Mouse (Mus musculus) embryonic facial prominence, embryonic 15.5 days (tissue): ENCODE results near the gene Stim2. TPM values are rescaled to one million over a fixed set of nuclear protein-coding genes. Genes with fewer than 3 reads are reported as not detected.

Experiments used
- ATAC-seq: fragments of 200-750 bp; cut with Nextera tagmentation; 2 replicates; pipeline ENCODE4 v1.8.0; 2017; ENCODE audit warnings: low read depth, moderate TSS enrichment; ENCODE audit not compliant: insufficient number of reproducible peaks, low FRiP score, low TSS enrichment
- H3K27ac ChIP-seq: fragments of 300-500 bp; sonication (generic); replicated peaks from 2 replicates; pipeline ENCODE4 v1.5.1; 2015; ENCODE audit warnings: mild to moderate bottlenecking, inconsistent platforms
- H3K27me3 ChIP-seq: fragments of 300-500 bp; sonication (generic); 2 replicates; pipeline ENCODE4 v1.6.1; 2015; ENCODE audit warnings: inconsistent platforms
- H3K36me3 ChIP-seq: fragments of 300-500 bp; sonication (generic); 2 replicates; pipeline ENCODE4 v1.6.1; 2015; ENCODE audit warnings: mild to moderate bottlenecking, inconsistent platforms
- H3K4me1 ChIP-seq: fragments of 300-500 bp; sonication (generic); 2 replicates; pipeline ENCODE4 v1.6.1; 2015; ENCODE audit warnings: inconsistent platforms
- H3K4me2 ChIP-seq: fragments of 300-500 bp; sonication (generic); replicated peaks from 2 replicates; pipeline ENCODE4 v1.6.1; 2015; ENCODE audit warnings: mild to moderate bottlenecking, inconsistent platforms
- H3K4me3 ChIP-seq: fragments of 300-500 bp; sonication (generic); replicated peaks from 2 replicates; pipeline ENCODE4 v1.5.1; 2015; ENCODE audit warnings: mild to moderate bottlenecking, inconsistent platforms
- H3K9ac ChIP-seq: fragments of 300-500 bp; sonication (generic); 2 replicates; pipeline ENCODE4 v1.6.1; 2015; ENCODE audit warnings: inconsistent platforms
- H3K9me3 ChIP-seq: fragments of 300-500 bp; sonication (generic); replicated peaks from 2 replicates; pipeline ENCODE4 v1.6.1; 2016; ENCODE audit warnings: inconsistent platforms
- WGBS: fragments of 180-500 bp; shearing (Covaris S2); methylation state at CpG from one replicate; pipeline ENCODE4 v1.1.7; 2015; 5-methylcytosine and 5-hydroxymethylcytosine counted together
- polyA plus RNA-seq: library from polyadenylated mRNA; unstranded; fragments of >200 nt; fragmentation: Nextera tagmentation; extraction: Ambion mirVana; gene quantifications from 2 replicates; pipeline ENCODE4 v1.2.1, GENCODE M21; 2015

The Stim2 gene
- polyA plus RNA-seq, 1 experiment from 2014 or later, result 23.5 TPM

- ATAC-seq, result no peak
- Histone ChIP-seq H3K27me3 (no peaks in the 10 kb centered on the region), H3K36me3 (no peaks in the 10 kb centered on the region), H3K4me1 (0 out of 2 replicates have a peak, but pooled peaks cover 2% of the 10 kb centered on the region), H3K27ac (no peak overlapping the region), H3K9me3 (no peaks in the 10 kb centered on the region), H3K9ac (no peak overlapping the region), H3K4me2 (no peak overlapping the region), H3K4me3 (no peak overlapping the region)
- 52% methylated on average over 1 of the region's 1 CpGs for WGBS
Observed at GRCm38 (mm10) chr5:54013271-54013670, 15.0 kb downstream of the Stim2 start.

GRCm38 (mm10) chr5:54017143-54017542, 18.8 kb downstream of the Stim2 start:
- no peak for ATAC-seq
- H3K9ac ChIP-seq, result no peak overlapping the region
- no peaks in the 10 kb centered on the region for H3K9me3 ChIP-seq
- no peaks in the 10 kb centered on the region for H3K27me3 ChIP-seq
- no peaks in the 10 kb centered on the region for H3K36me3 ChIP-seq
- H3K4me3 ChIP-seq, result no peak overlapping the region
- H3K4me1 ChIP-seq, result peaks cover 12% of the 10 kb centered on the region
- WGBS, result 47% methylated on average over 7 of the region's 7 CpGs
- H3K27ac ChIP-seq, result no peak overlapping the region
- no peak overlapping the region for H3K4me2 ChIP-seq

GRCm38 (mm10) chr5:54018856-54019255, 20.6 kb downstream of the Stim2 start:
- no peak for ATAC-seq

GRCm38 (mm10) chr5:54019546-54019945, 21.2 kb downstream of the Stim2 start:
- no peak for ATAC-seq
- WGBS, result 18% methylated on average over 4 of the region's 4 CpGs
- Histone ChIP-seq H3K4me1 (peaks cover 12% of the 10 kb centered on the region), H3K4me3 (no peak overlapping the region), H3K27ac (peak overlapping the region; percentile 35), H3K9me3 (no peaks in the 10 kb centered on the region), H3K27me3 (no peaks in the 10 kb centered on the region), H3K4me2 (no peak overlapping the region), H3K36me3 (no peaks in the 10 kb centered on the region), H3K9ac (no peak overlapping the region)

More at GRCm38 (mm10) chr5:54018856-54019255, 20.6 kb downstream of the Stim2 start:
- 88% methylated on average over 2 of the region's 2 CpGs for WGBS
- no peaks in the 10 kb centered on the region for H3K36me3 ChIP-seq
- H3K27ac ChIP-seq, result no peak overlapping the region
- H3K4me2 ChIP-seq, result no peak overlapping the region
- H3K4me3 ChIP-seq, result no peak overlapping the region
- no peaks in the 10 kb centered on the region for H3K27me3 ChIP-seq
- no peak overlapping the region for H3K9ac ChIP-seq
- peaks cover 12% of the 10 kb centered on the region for H3K4me1 ChIP-seq
- H3K9me3 ChIP-seq, result no peaks in the 10 kb centered on the region

- no peak for ATAC-seq
- H3K36me3 ChIP-seq, result no peaks in the 10 kb centered on the region
- 65% methylated on average over 3 of the region's 3 CpGs for WGBS
- H3K9ac ChIP-seq, result no peak overlapping the region
- no peaks in the 10 kb centered on the region for H3K9me3 ChIP-seq
- no peak overlapping the region for H3K4me2 ChIP-seq
- H3K27ac ChIP-seq, result no peak overlapping the region
- no peak overlapping the region for H3K4me3 ChIP-seq
- no peaks in the 10 kb centered on the region for H3K27me3 ChIP-seq
- H3K4me1 ChIP-seq, result peaks cover 7% of the 10 kb centered on the region
Observed at GRCm38 (mm10) chr5:54024610-54025009, 26.3 kb downstream of the Stim2 start.

- H3K36me3 ChIP-seq, result no peaks in the 10 kb centered on the region
- no peaks in the 10 kb centered on the region for H3K27me3 ChIP-seq
- H3K4me2 ChIP-seq, result no peak overlapping the region
- 87% methylated on average over 2 of the region's 2 CpGs for WGBS
- 0 out of 2 replicates have a peak, but pooled peaks cover under 1% of the 10 kb centered on the region for H3K4me1 ChIP-seq
- H3K9ac ChIP-seq, result no peak overlapping the region
- H3K4me3 ChIP-seq, result no peak overlapping the region
- no peaks in the 10 kb centered on the region for H3K9me3 ChIP-seq
- no peak for ATAC-seq
- no peak overlapping the region for H3K27ac ChIP-seq
Observed at GRCm38 (mm10) chr5:54025630-54026029, 27.3 kb downstream of the Stim2 start.

- Histone ChIP-seq H3K9me3 (no peaks in the 10 kb centered on the region), H3K4me1 (0 out of 2 replicates have a peak, but pooled peaks cover 4% of the 10 kb centered on the region), H3K4me2 (no peak overlapping the region), H3K4me3 (no peak overlapping the region), H3K36me3 (no peaks in the 10 kb centered on the region), H3K27ac (no peak overlapping the region), H3K27me3 (no peaks in the 10 kb centered on the region), H3K9ac (no peak overlapping the region)
- 80% methylated on average over 5 of the region's 5 CpGs for WGBS
- ATAC-seq, result no peak
Observed at GRCm38 (mm10) chr5:54033217-54033616, 34.9 kb downstream of the Stim2 start.

- no peaks in the 10 kb centered on the region for H3K36me3 ChIP-seq
- no peaks in the 10 kb centered on the region for H3K27me3 ChIP-seq
- H3K4me1 ChIP-seq, result peaks cover 5% of the 10 kb centered on the region; the same call in 1 of the 2 replicates
- no peak overlapping the region for H3K4me3 ChIP-seq
- H3K9ac ChIP-seq, result no peak overlapping the region
- 55% methylated on average over 1 of the region's 1 CpGs for WGBS
- no peak for ATAC-seq
- H3K9me3 ChIP-seq, result no peaks in the 10 kb centered on the region
- no peak overlapping the region for H3K4me2 ChIP-seq
- H3K27ac ChIP-seq, result no peak overlapping the region
Observed at GRCm38 (mm10) chr5:54034680-54035079, 36.4 kb downstream of the Stim2 start.

- Histone ChIP-seq H3K4me3 (no peak overlapping the region), H3K27ac (no peak overlapping the region), H3K9me3 (no peaks in the 10 kb centered on the region), H3K4me2 (no peak overlapping the region), H3K4me1 (peaks cover 8% of the 10 kb centered on the region; the same call in 1 of the 2 replicates), H3K27me3 (no peaks in the 10 kb centered on the region), H3K9ac (no peak overlapping the region), H3K36me3 (no peaks in the 10 kb centered on the region)
- no peak for ATAC-seq
- WGBS, result 65% methylated on average over 4 of the region's 4 CpGs
Observed at GRCm38 (mm10) chr5:54038615-54039014, 40.3 kb downstream of the Stim2 start.

- H3K4me1 ChIP-seq, result peaks cover 4% of the 10 kb centered on the region; the same call in 1 of the 2 replicates
- peak overlapping the region; percentile 23 for H3K4me2 ChIP-seq
- WGBS, result 50% methylated on average over 8 of the region's 8 CpGs
- H3K9me3 ChIP-seq, result no peaks in the 10 kb centered on the region
- 0 out of 2 replicates have a peak overlapping the region, but pooled peaks have one; percentile 1 for H3K4me3 ChIP-seq
- H3K36me3 ChIP-seq, result no peaks in the 10 kb centered on the region
- no peak for ATAC-seq
- no peaks in the 10 kb centered on the region for H3K27me3 ChIP-seq
- H3K27ac ChIP-seq, result peak overlapping the region; percentile 4; the same call in 1 of the 2 replicates
- no peak overlapping the region for H3K9ac ChIP-seq
Observed at GRCm38 (mm10) chr5:54040527-54040926, 42.2 kb downstream of the Stim2 start.

GRCm38 (mm10) chr5:54042013-54042412, 43.7 kb downstream of the Stim2 start:
- Histone ChIP-seq H3K27me3 (no peaks in the 10 kb centered on the region), H3K4me3 (no peak overlapping the region), H3K36me3 (no peaks in the 10 kb centered on the region), H3K4me2 (no peak overlapping the region), H3K9ac (no peak overlapping the region), H3K27ac (no peak overlapping the region), H3K4me1 (peaks cover 4% of the 10 kb centered on the region; the same call in 1 of the 2 replicates), H3K9me3 (no peaks in the 10 kb centered on the region)
- WGBS, result 84% methylated on average over 7 of the region's 7 CpGs
- no peak for ATAC-seq

GRCm38 (mm10) chr5:54045523-54045922, 47.2 kb downstream of the Stim2 start:
- H3K9ac ChIP-seq, result no peak overlapping the region
- 88% methylated on average over 3 of the region's 3 CpGs for WGBS
- no peaks in the 10 kb centered on the region for H3K9me3 ChIP-seq
- peaks cover 4% of the 10 kb centered on the region; the same call in 1 of the 2 replicates for H3K4me1 ChIP-seq
- no peak overlapping the region for H3K4me3 ChIP-seq
- no peak for ATAC-seq
- H3K27me3 ChIP-seq, result no peaks in the 10 kb centered on the region
- no peak overlapping the region for H3K4me2 ChIP-seq
- no peak overlapping the region for H3K27ac ChIP-seq
- H3K36me3 ChIP-seq, result no peaks in the 10 kb centered on the region
